ENCODE assay signal across 8 mouse cellular contexts in the genomic region with DNA sequence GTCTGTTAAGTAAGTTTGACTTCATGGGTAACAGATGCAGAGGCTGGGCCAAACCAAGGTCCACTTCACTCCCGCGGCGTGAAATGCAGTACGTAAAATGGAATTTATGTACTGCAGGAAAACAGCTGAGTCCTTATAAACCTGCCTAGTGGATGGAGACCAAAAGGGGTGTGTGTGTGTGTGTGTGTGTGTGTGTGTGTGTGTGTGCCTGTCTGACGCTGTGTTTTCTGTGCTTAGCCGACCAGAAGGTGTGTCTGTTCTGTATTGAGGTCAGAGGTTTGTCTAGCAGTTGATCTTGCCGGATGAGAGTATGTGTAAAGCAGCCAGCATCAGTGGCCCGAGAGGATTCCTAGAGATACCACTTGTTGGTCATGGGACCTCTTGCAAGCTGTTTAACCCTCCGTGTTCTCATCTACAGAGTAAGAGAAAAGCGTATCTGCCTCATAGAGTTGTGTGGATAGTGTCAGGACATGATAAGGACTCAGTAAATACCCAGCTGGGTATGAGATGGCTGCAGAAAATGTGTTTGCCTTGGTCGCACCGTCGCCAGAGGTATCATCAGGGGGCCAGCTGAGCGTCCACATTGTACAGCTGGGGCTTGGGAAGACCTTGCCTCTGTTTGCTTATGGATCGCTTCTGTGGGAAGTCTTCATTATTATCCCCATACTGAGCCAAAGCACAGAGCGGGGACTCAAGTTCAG. TPM values are rescaled to one million over a fixed set of nuclear protein-coding genes. Genes with fewer than 3 reads are reported as not detected.
DNase-seq lines count a peak whose midpoint lies in the region; ATAC-seq and TF ChIP-seq lines count a peak whose summit lies in the region.

No protein-coding gene starts in this region.

- H3K27me3 ChIP-seq in lung, postnatal 0 days (replicated peaks; ENCODE audit: insufficient read depth, low read length) = no peaks in the 10 kb centered on the region
- peaks cover 15% of the 10 kb centered on the region for H3K27me3 ChIP-seq in hindbrain, embryonic 11.5 days (ENCODE audit: control insufficient read depth, insufficient read depth, low read length)

- H3K36me3 ChIP-seq in lung, postnatal 0 days (ENCODE audit: insufficient read depth, low read length) = no peaks in the 10 kb centered on the region
- no peaks in the 10 kb centered on the region for H3K36me3 ChIP-seq in hindbrain, embryonic 11.5 days (ENCODE audit: control insufficient read depth, insufficient read depth, low read length)

- no peak overlapping the region for H3K9ac ChIP-seq in lung, postnatal 0 days (replicated peaks; ENCODE audit: low read depth)
- no peak overlapping the region for H3K9ac ChIP-seq in hindbrain, embryonic 11.5 days (ENCODE audit: low read depth, low read length)

- TF ChIP-seq CTCF in lung, postnatal 0 days (IDR thresholded peaks at IDR 0.05) = no peak

- peak; percentile 7; the same call in 1 of the 2 replicates for ATAC-seq in lung, postnatal 0 days
- no peak for ATAC-seq in hindbrain, embryonic 11.5 days (ENCODE audit: low FRiP score)
- peak; percentile 30 for ATAC-seq in megakaryocyte progenitor cell, adult 5-6 weeks (replicated peaks; ENCODE audit: poor library complexity)

- H3K27ac ChIP-seq in lung, postnatal 0 days (ENCODE audit: low read length) = no peak overlapping the region
- H3K27ac ChIP-seq in hindbrain, embryonic 11.5 days (ENCODE audit: low read depth, low read length) = no peak overlapping the region

- peak overlapping the region; percentile 85 for H3K4me2 ChIP-seq in lung, postnatal 0 days (replicated peaks; ENCODE audit: low read depth, low read length)
- H3K4me2 ChIP-seq in hindbrain, embryonic 11.5 days (replicated peaks; ENCODE audit: low read depth, low read length) = peak overlapping the region; percentile 29; the same call in 1 of the 2 replicates

- no peak for TF ChIP-seq EP300 in lung, postnatal 0 days (IDR thresholded peaks at IDR 0.05)

- peak overlapping the region; percentile 79; the same call in 1 of the 2 replicates for H3K4me3 ChIP-seq in lung, postnatal 0 days (ENCODE audit: low read depth, low read length)
- H3K4me3 ChIP-seq in hindbrain, embryonic 11.5 days (ENCODE audit: low read depth, low read length) = no peak overlapping the region

- peaks cover 14% of the 10 kb centered on the region for H3K4me1 ChIP-seq in lung, postnatal 0 days (ENCODE audit: insufficient read depth, low read depth, low read length)
- H3K4me1 ChIP-seq in hindbrain, embryonic 11.5 days (replicated peaks; ENCODE audit: control insufficient read depth, insufficient read depth, low read length) = peaks cover 3% of the 10 kb centered on the region

- no peaks in the 10 kb centered on the region for H3K9me3 ChIP-seq in lung, postnatal 0 days (ENCODE audit: low read length)
- H3K9me3 ChIP-seq in hindbrain, embryonic 11.5 days (ENCODE audit: control insufficient read depth, low read length) = no peaks in the 10 kb centered on the region

- 40% methylated on average over 16 of the region's 16 CpGs for WGBS in lung, postnatal 0 days
- 55% methylated on average over 16 of the region's 16 CpGs for WGBS in hindbrain, embryonic 11.5 days

- DNase-seq in lung, postnatal 0 days (ENCODE audit: low spot score) = peak; percentile 33
- DNase-seq in lung, adult 18-20 months = no peak
- DNase-seq in cerebellum, postnatal 36 days = peak; percentile 49 to 60
- peak; percentile 20 for DNase-seq in hindbrain, embryonic 11.5 days (ENCODE audit: low spot score)
- no peak for DNase-seq in frontal cortex, postnatal 14 days (ENCODE audit: low spot score in 2 of 2)
- no peak for DNase-seq in urinary bladder, postnatal 4 days (ENCODE audit: low spot score in 2 of 2)
- no peak for DNase-seq in testis, postnatal 14 days (ENCODE audit: low spot score)

RNA-seq across cellular contexts. Expression of a gene that starts 2.2 kb away (rescaled TPM):
- polyA plus RNA-seq in lung, postnatal 0 days (2015; fragmentation: Nextera tagmentation; extraction: Ambion mirVana) = 13.9 and 15.5 TPM in 2 replicates
- polyA plus RNA-seq in hindbrain, embryonic 11.5 days (2014; fragmentation: Nextera tagmentation; extraction: Ambion mirVana) = 13.5 and 15.8 TPM in 2 replicates
- 15.5 and 27.3 TPM in 2 replicates for total RNA-seq in megakaryocyte progenitor cell, adult 5-6 weeks (2015)
- 11.0 and 24.6 TPM in 2 replicates for total RNA-seq in megakaryocyte progenitor cell, adult 5-6 weeks (2017)

RNA-seq across cellular contexts. Expression of a gene that starts 41.2 kb away (rescaled TPM):
- polyA plus RNA-seq in lung, postnatal 0 days (2015; fragmentation: Nextera tagmentation; extraction: Ambion mirVana) = 0.42 and 0.62 TPM in 2 replicates
- polyA plus RNA-seq in hindbrain, embryonic 11.5 days (2014; fragmentation: Nextera tagmentation; extraction: Ambion mirVana) = 0.06 and 0.25 TPM in 2 replicates
- total RNA-seq in megakaryocyte progenitor cell, adult 5-6 weeks (2015) = 0.73 and 0.79 TPM in 2 replicates
- total RNA-seq in megakaryocyte progenitor cell, adult 5-6 weeks (2017) = 0.29 and 0.91 TPM in 2 replicates

RNA-seq across cellular contexts. Expression of a gene that starts 41.3 kb away (rescaled TPM):
- not detected in 2 replicates for polyA plus RNA-seq in lung, postnatal 0 days (2015; fragmentation: Nextera tagmentation; extraction: Ambion mirVana)
- polyA plus RNA-seq in hindbrain, embryonic 11.5 days (2014; fragmentation: Nextera tagmentation; extraction: Ambion mirVana) = not detected in 2 replicates
- total RNA-seq in megakaryocyte progenitor cell, adult 5-6 weeks (2015) = not detected in 2 replicates
- not detected in 2 replicates for total RNA-seq in megakaryocyte progenitor cell, adult 5-6 weeks (2017)

RNA-seq across cellular contexts. Expression of a gene that starts 45.9 kb away (rescaled TPM):
- 39.4 and 39.9 TPM in 2 replicates for polyA plus RNA-seq in lung, postnatal 0 days (2015; fragmentation: Nextera tagmentation; extraction: Ambion mirVana)
- polyA plus RNA-seq in hindbrain, embryonic 11.5 days (2014; fragmentation: Nextera tagmentation; extraction: Ambion mirVana) = 106 and 118 TPM in 2 replicates
- 3.9 TPM in 2 replicates for total RNA-seq in megakaryocyte progenitor cell, adult 5-6 weeks (2015)
- total RNA-seq in megakaryocyte progenitor cell, adult 5-6 weeks (2017) = 6.2 and 9.1 TPM in 2 replicates

RNA-seq across cellular contexts. Expression of a gene that starts 51.0 kb away (rescaled TPM):
- polyA plus RNA-seq in lung, postnatal 0 days (2015; fragmentation: Nextera tagmentation; extraction: Ambion mirVana) = not detected in 2 replicates
- not detected in 2 replicates for polyA plus RNA-seq in hindbrain, embryonic 11.5 days (2014; fragmentation: Nextera tagmentation; extraction: Ambion mirVana)
- total RNA-seq in megakaryocyte progenitor cell, adult 5-6 weeks (2015) = not detected in 2 replicates
- not detected in 2 replicates for total RNA-seq in megakaryocyte progenitor cell, adult 5-6 weeks (2017)

Comparison
In these comparisons a context has a peak if more than half of its experiments do, and no peak if none do; other contexts are left out.
1. DNase-seq: peak in lung, postnatal 0 days (single experiment), cerebellum, postnatal 36 days (2 of 2) and hindbrain, embryonic 11.5 days (single experiment); none in lung, adult 18-20 months (0 of 2), frontal cortex, postnatal 14 days (0 of 2), urinary bladder, postnatal 4 days (0 of 2) and testis, postnatal 14 days (single experiment).